Mouse (Mus musculus): ENCODE data around the gene Rab6a.
A peak's percentile ranks its signal among the peaks of the same experiment; 100 is the strongest.

The Rab6a gene

GRCm38 (mm10) chr7:100607214-100608129, at the start of gene Rab6a:
TSS of gene Rab6a (plus strand) at chr7:100607410.
- peak; percentile 98 for DNase-seq (ENCODE audit: low read depth)

- DNase-seq (ENCODE audit: low read depth): no peak
Measured at GRCm38 (mm10) chr7:100559331-100559730, 47.9 kb upstream of the Rab6a start.

GRCm38 (mm10) chr7:100561861-100562587, 45.2 kb upstream of the Rab6a start:
- no peak for DNase-seq (ENCODE audit: low read depth)

- DNase-seq (ENCODE audit: low read depth): peak; percentile 13
Measured at GRCm38 (mm10) chr7:100567238-100567637, 40.0 kb upstream of the Rab6a start.

GRCm38 (mm10) chr7:100569907-100570306, 37.3 kb upstream of the Rab6a start:
- DNase-seq (ENCODE audit: low read depth): no peak

- no peak for DNase-seq (ENCODE audit: low read depth)
Measured at GRCm38 (mm10) chr7:100570930-100571715, 36.1 kb upstream of the Rab6a start.

- no peak for DNase-seq (ENCODE audit: low read depth)
Measured at GRCm38 (mm10) chr7:100572061-100572460, 35.1 kb upstream of the Rab6a start.

- no peak for DNase-seq (ENCODE audit: low read depth)
Measured at GRCm38 (mm10) chr7:100572704-100573103, 34.5 kb upstream of the Rab6a start.

GRCm38 (mm10) chr7:100578794-100579193, 28.4 kb upstream of the Rab6a start:
- DNase-seq (ENCODE audit: low read depth): no peak

- DNase-seq (ENCODE audit: low read depth): peak; percentile 1
Measured at GRCm38 (mm10) chr7:100582235-100582634, 25.0 kb upstream of the Rab6a start.

GRCm38 (mm10) chr7:100582727-100583236, 24.4 kb upstream of the Rab6a start:
- DNase-seq (ENCODE audit: low read depth): peak; percentile 94

- no peak for DNase-seq (ENCODE audit: low read depth)
Measured at GRCm38 (mm10) chr7:100589816-100590215, 17.4 kb upstream of the Rab6a start.

GRCm38 (mm10) chr7:100590504-100590844, 16.7 kb upstream of the Rab6a start:
- no peak for DNase-seq (ENCODE audit: low read depth)

- DNase-seq (ENCODE audit: low read depth): peak; percentile 88
Measured at GRCm38 (mm10) chr7:100590845-100591521, 16.2 kb upstream of the Rab6a start.

GRCm38 (mm10) chr7:100591522-100591852, 15.7 kb upstream of the Rab6a start:
- DNase-seq (ENCODE audit: low read depth): no peak

- no peak for DNase-seq (ENCODE audit: low read depth)
Measured at GRCm38 (mm10) chr7:100593349-100593748, 13.9 kb upstream of the Rab6a start.

- DNase-seq (ENCODE audit: low read depth): no peak
Measured at GRCm38 (mm10) chr7:100600211-100600610, 7.0 kb upstream of the Rab6a start.

- DNase-seq (ENCODE audit: low read depth): peak; percentile 59
Measured at GRCm38 (mm10) chr7:100608130-100608741, 1.0 kb downstream of the Rab6a start, which contains the start of gene Mrpl48. TSS of gene Mrpl48 (minus strand) at chr7:100608301.

- DNase-seq (ENCODE audit: low read depth): no peak
Measured at GRCm38 (mm10) chr7:100608910-100609309, 1.7 kb downstream of the Rab6a start.

- DNase-seq (ENCODE audit: low read depth): no peak
Measured at GRCm38 (mm10) chr7:100616121-100616857, 9.1 kb downstream of the Rab6a start.
